Mouse (Mus musculus): Measurements from ENCODE around the gene Ccl28.

GRCm38 (mm10) chr13:119678794-119679193 is 55.2 kb downstream of the Ccl28 start:
- TF ChIP-seq CTCF (IDR thresholded peaks at IDR 0.05; ENCODE audit: extremely low read depth, insufficient read depth, low read length) (no peak), POLR2A (IDR thresholded peaks at IDR 0.05; ENCODE audit: extremely low read depth, insufficient read depth, low read length) (no peak)

Measured in cortical plate, adult 2 months (tissue).